ENCODE assay signal across 17 mouse cellular contexts in genomic region chr3:137372854-137373253, GRCm38 (mm10). TPM values are rescaled to one million over a fixed set of nuclear protein-coding genes. Genes with fewer than 3 reads are reported as not detected.
"Had no signal": no experiment of that assay in that cellular context is flagged by ENCODE, and none has a peak within 500 bp of the region (broad histone marks: within the 10 kb centered on the region; RNA-seq: fewer than 3 reads in every experiment).

No protein-coding gene starts in this region.

- H3K27ac ChIP-seq: liver, embryonic 15.5 days; macrophage; midbrain, embryonic 13.5 days; midbrain, embryonic 15.5 days; neural tube, embryonic 12.5 days; stomach, embryonic 15.5 days; stomach, postnatal 0 days had no signal

- H3K4me3 ChIP-seq: liver, embryonic 15.5 days; megakaryocyte, embryonic 14.5 days; midbrain, embryonic 13.5 days; midbrain, embryonic 15.5 days; neural tube, embryonic 12.5 days; stomach, embryonic 15.5 days had no signal

- H3K4me1 ChIP-seq: liver, embryonic 15.5 days; megakaryocyte, embryonic 14.5 days; neural tube, embryonic 12.5 days; stomach, embryonic 15.5 days had no signal

- DNase-seq: liver, postnatal 0 days; lung, embryonic 14.5 days; lung, postnatal 14 days; right cerebral cortex, postnatal 14 days; thymus, adult 2 months; thymus, postnatal 25 days; thymus, postnatal 4 days had no signal

- H3K36me3 ChIP-seq: liver, embryonic 15.5 days; midbrain, embryonic 13.5 days; midbrain, embryonic 15.5 days; neural tube, embryonic 12.5 days; stomach, embryonic 15.5 days had no signal

- H3K9ac ChIP-seq: liver, embryonic 15.5 days; liver, postnatal 0 days; lung, embryonic 14.5 days; midbrain, embryonic 13.5 days; midbrain, embryonic 15.5 days; neural tube, embryonic 12.5 days; stomach, embryonic 15.5 days had no signal

- H3K27me3 ChIP-seq: liver, embryonic 15.5 days; megakaryocyte, embryonic 14.5 days; midbrain, embryonic 13.5 days; midbrain, embryonic 15.5 days; neural tube, embryonic 12.5 days; stomach, embryonic 15.5 days had no signal

RNA-seq across cellular contexts. Expression of gene Emcn, which starts 32.0 kb away (rescaled TPM):
- total RNA-seq: monocyte, adult 5-6 weeks; neutrophil, adult 5-6 weeks had no signal
- polyA plus RNA-seq: macrophage had no signal
